Mouse (Mus musculus) neural tube, embryonic 11.5 days (tissue): ENCODE measurements at regions not wholly inside any gene's neighbourhood (a gene's known extent, or its start where the extent isn't known, plus 50 kb on each side); places are given as distances from the start of the nearest gene placed in this dataset.

ENCODE experiments used
- ATAC-seq: fragments of 200-750 bp; cut with Nextera tagmentation; 2 replicates; pipeline ENCODE4 v1.8.0; 2017; ENCODE audit warnings: moderate number of reproducible peaks, mild to moderate bottlenecking, moderate TSS enrichment, moderate library complexity; ENCODE audit not compliant: insufficient read depth, low FRiP score, low TSS enrichment
- DNase-seq: peaks from one replicate; pipeline ENCODE4 v3.0.0-alpha.2; 2015; ENCODE audit warnings: low spot score
- H3K27ac ChIP-seq: fragments of 300-500 bp; sonication (generic); 2 replicates; pipeline ENCODE4 v1.5.1; 2014; ENCODE audit warnings: low read depth, mild to moderate bottlenecking, low read length
- H3K27me3 ChIP-seq: fragments of 300-500 bp; sonication (generic); 2 replicates; pipeline ENCODE4 v1.6.1; 2014; ENCODE audit warnings: mild to moderate bottlenecking, low read length, mixed read lengths; ENCODE audit not compliant: control insufficient read depth, insufficient read depth
- H3K36me3 ChIP-seq: fragments of 300-500 bp; sonication (generic); 2 replicates; pipeline ENCODE4 v1.6.1; 2014; ENCODE audit warnings: mild to moderate bottlenecking, low read length, moderate library complexity, mixed read lengths; ENCODE audit not compliant: control insufficient read depth, insufficient read depth
- H3K4me1 ChIP-seq: fragments of 300-500 bp; sonication (generic); 2 replicates; pipeline ENCODE4 v1.6.1; 2014; ENCODE audit warnings: low read length, mixed read lengths; ENCODE audit not compliant: control insufficient read depth, insufficient read depth
- H3K4me2 ChIP-seq: fragments of 300-500 bp; sonication (generic); 2 replicates; pipeline ENCODE4 v1.6.1; 2014; ENCODE audit warnings: low read depth, mild to moderate bottlenecking, moderate library complexity
- H3K4me3 ChIP-seq: fragments of 300-500 bp; sonication (generic); 2 replicates; pipeline ENCODE4 v1.5.1; 2014; ENCODE audit warnings: low read depth, low read length
- H3K9ac ChIP-seq: fragments of 300-500 bp; sonication (generic); 2 replicates; pipeline ENCODE4 v1.6.1; 2014; ENCODE audit warnings: mild to moderate bottlenecking, low read length
- H3K9me3 ChIP-seq: fragments of 300-500 bp; sonication (generic); 2 replicates; pipeline ENCODE4 v1.6.1; 2016; ENCODE audit warnings: low read length; ENCODE audit not compliant: control insufficient read depth
- WGBS: fragments of 180-500 bp; shearing (Covaris S2); extraction: QIAGEN DNeasy Blood & Tissue Kit; methylation state at CpG from one replicate; pipeline ENCODE4 v1.1.7; 2014; 5-methylcytosine and 5-hydroxymethylcytosine counted together

DNA sequence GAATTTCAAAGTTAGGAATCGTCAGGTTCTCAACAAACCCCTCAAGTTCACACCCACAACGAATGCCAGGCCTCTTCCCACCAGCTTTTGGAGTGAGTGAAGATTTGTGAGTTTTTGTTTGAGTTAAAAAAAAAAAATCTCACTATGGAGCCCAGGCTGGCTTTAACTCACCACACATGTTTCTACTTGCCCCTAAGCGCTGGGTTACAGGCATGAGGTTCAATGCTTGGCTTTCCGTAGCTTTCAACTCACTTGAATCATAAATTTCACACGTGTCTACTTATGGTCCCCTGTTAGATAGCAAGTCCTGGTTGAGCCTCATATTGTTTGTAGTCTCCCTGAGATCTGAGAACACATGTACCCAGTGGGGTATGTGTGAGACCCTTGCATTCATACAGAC, 122.8 kb upstream of the Efna5 start:
- DNase-seq (no peak), ATAC-seq (no peak)
- no peak overlapping the region for H3K4me3 ChIP-seq
- peaks cover 3% of the 10 kb centered on the region; the same call in 1 of the 2 replicates for H3K4me1 ChIP-seq
- H3K9ac ChIP-seq, result no peak overlapping the region
- H3K36me3 ChIP-seq, result no peaks in the 10 kb centered on the region
- no peaks in the 10 kb centered on the region for H3K27me3 ChIP-seq
- H3K27ac ChIP-seq, result no peak overlapping the region
- no peak overlapping the region for H3K4me2 ChIP-seq
- H3K9me3 ChIP-seq, result no peaks in the 10 kb centered on the region
- 70% methylated on average over 5 of the region's 5 CpGs for WGBS

DNA sequence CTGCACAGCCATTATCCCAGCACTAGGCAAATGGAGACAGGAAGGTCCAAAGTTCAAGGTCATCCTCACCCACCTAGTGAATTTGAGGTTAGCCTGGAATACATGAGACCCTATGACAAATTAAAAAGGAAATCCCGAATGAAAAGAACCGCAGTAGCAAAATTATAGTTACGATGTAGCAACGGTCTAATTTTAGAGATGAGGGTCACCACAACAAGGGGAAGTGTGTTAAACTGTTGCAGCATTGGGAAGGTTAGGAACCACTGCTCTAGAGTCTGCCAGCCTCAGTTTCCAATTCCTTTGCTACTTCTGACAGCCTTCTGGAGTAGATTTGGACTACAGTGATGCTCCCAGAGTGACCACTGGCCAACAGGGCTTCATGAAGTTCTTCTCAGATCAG, 121.6 kb upstream of the Efna5 start:
- Histone ChIP-seq H3K4me1 (peaks cover 3% of the 10 kb centered on the region; the same call in 1 of the 2 replicates), H3K9ac (no peak overlapping the region)
- WGBS, result 94% methylated on average over 4 of the region's 4 CpGs

DNA sequence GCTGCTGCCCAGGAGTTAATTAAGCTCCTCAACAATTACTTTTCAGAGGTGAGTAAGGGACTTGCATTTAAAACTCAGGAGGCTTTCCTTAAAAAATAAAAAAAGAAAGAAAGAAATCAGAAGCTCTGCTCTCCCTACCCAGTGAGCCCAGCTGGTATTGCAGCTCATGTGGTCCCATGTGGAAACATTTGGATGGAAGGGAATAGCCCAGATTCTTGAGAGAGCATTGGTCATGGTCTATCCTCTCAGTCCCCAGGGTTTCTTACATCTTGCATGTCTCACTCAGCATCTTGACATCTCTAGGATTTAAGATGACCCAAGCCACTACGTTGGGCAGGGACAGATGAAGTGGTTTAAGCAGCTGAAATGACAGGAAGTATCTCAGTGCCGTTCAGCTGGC, 120.8 kb upstream of the Efna5 start:
- ATAC-seq (no peak), DNase-seq (no peak)
- no peaks in the 10 kb centered on the region for H3K36me3 ChIP-seq
- H3K4me2 ChIP-seq, result no peak overlapping the region
- H3K27me3 ChIP-seq, result no peaks in the 10 kb centered on the region
- H3K4me1 ChIP-seq, result peaks cover 3% of the 10 kb centered on the region; the same call in 1 of the 2 replicates
- no peaks in the 10 kb centered on the region for H3K9me3 ChIP-seq
- H3K9ac ChIP-seq, result no peak overlapping the region
- 38% methylated on average over 2 of the region's 2 CpGs for WGBS
- H3K27ac ChIP-seq, result no peak overlapping the region
- H3K4me3 ChIP-seq, result no peak overlapping the region

More for the DNA sequence above, 121.6 kb upstream of the Efna5 start:
- H3K4me3 ChIP-seq, result no peak overlapping the region
- H3K36me3 ChIP-seq, result no peaks in the 10 kb centered on the region
- no peak overlapping the region for H3K27ac ChIP-seq
- DNase-seq (no peak), ATAC-seq (no peak)
- no peak overlapping the region for H3K4me2 ChIP-seq
- no peaks in the 10 kb centered on the region for H3K9me3 ChIP-seq
- no peaks in the 10 kb centered on the region for H3K27me3 ChIP-seq

DNA sequence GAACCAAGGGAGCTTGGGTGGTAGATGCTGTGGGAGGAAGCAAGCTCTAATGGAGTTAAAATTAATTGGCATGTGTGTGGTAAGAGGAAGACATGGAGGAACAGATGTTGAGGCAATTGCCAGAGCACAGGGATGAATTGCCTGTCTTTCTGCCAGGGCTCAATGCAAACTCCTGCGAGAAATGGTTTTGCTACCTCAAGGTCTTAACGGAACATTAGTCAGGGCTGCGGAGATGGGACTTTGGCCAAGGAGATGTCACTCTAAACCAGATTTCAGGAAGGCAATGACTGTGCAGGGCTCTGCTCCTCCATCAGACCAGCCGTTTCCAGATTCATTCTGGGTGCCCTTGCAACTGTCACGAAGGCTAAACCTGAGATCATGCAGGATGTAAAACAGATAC, 116.6 kb upstream of the Efna5 start:
- Histone ChIP-seq H3K36me3 (no peaks in the 10 kb centered on the region), H3K4me3 (no peak overlapping the region), H3K4me2 (no peak overlapping the region), H3K9ac (no peak overlapping the region), H3K27ac (no peak overlapping the region), H3K27me3 (no peaks in the 10 kb centered on the region), H3K9me3 (no peaks in the 10 kb centered on the region), H3K4me1 (peaks cover 3% of the 10 kb centered on the region; the same call in 1 of the 2 replicates)
- 83% methylated on average over 5 of the region's 5 CpGs for WGBS
- DNase-seq, result no peak
- no peak for ATAC-seq

DNA sequence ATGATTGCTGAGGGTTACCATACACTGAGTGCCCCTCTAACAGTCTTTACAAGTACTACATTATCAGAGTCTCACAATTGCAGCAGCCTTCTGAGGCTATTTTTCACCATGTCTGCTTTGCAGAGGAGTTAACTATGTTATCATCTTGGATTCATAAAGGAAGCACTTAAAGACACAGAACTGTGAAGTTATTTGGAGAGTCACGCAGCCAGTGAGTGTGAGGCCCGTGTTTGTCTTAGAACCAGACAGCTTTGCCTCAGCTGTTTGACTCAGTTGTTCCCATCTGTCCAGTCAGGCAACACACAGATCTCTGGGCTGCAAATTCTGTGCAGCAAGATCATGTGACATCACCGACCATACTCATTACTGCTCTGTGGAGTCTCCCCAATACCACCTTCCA, 114.2 kb upstream of the Efna5 start:
- no peak for ATAC-seq
- Histone ChIP-seq H3K9me3 (no peaks in the 10 kb centered on the region), H3K27ac (no peak overlapping the region), H3K9ac (no peak overlapping the region), H3K27me3 (no peaks in the 10 kb centered on the region), H3K4me3 (no peak overlapping the region), H3K4me1 (peaks cover 3% of the 10 kb centered on the region; the same call in 1 of the 2 replicates), H3K4me2 (no peak overlapping the region), H3K36me3 (no peaks in the 10 kb centered on the region)
- WGBS, result 89% methylated on average over 3 of the region's 3 CpGs
- DNase-seq, result no peak

DNA sequence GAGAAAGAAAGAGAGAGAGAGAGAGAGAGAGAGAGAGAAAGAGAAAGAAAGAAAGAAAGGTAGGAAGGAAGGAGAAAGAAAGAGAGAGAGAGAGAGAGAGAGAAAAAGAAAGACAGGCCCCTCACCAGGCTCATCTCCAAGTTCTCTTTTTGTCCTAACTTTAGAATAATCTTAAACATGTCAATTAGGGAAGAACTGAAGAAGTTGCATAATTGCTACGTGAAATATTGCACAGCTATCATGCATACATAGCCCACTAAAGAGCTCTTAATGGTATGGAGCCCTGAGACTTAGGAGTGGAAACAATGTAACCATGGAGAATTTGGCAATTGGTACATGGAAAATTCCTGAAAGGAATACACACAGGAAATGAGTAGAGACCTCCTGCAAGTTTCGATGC, 111.9 kb upstream of the Efna5 start:
- Histone ChIP-seq H3K4me3 (no peak overlapping the region), H3K9me3 (no peaks in the 10 kb centered on the region), H3K27ac (no peak overlapping the region), H3K4me2 (no peak overlapping the region), H3K36me3 (no peaks in the 10 kb centered on the region), H3K27me3 (no peaks in the 10 kb centered on the region), H3K9ac (no peak overlapping the region), H3K4me1 (no peaks in the 10 kb centered on the region)
- DNase-seq (no peak), ATAC-seq (no peak)
- 88% methylated on average over 2 of the region's 2 CpGs for WGBS

DNA sequence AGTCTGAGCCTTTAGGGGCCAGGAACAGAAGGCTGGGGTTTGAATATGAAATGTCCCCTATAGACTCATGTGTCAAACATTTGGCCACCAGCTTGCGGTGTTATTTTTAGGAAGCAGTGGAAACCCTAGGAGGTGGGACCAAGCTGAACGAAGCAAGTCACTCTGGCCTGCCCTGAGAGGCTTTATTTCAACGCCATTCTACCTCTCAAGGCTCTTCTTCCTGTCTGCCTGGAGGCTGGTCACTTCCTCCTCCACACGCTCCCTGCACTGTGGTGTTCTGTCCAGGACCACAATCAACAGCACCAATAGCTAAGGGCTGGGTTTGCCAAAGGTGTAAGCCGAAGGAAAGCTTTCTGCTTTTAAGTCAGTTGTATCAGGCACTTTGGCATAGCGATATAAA, 105.2 kb upstream of the Efna5 start:
- DNase-seq (no peak), ATAC-seq (no peak)
- 68% methylated on average over 6 of the region's 6 CpGs for WGBS
- Histone ChIP-seq H3K9me3 (no peaks in the 10 kb centered on the region), H3K4me3 (no peak overlapping the region), H3K9ac (no peak overlapping the region), H3K27ac (no peak overlapping the region), H3K27me3 (no peaks in the 10 kb centered on the region), H3K4me2 (no peak overlapping the region), H3K4me1 (peaks cover under 1% of the 10 kb centered on the region; the same call in 1 of the 2 replicates), H3K36me3 (no peaks in the 10 kb centered on the region)

DNA sequence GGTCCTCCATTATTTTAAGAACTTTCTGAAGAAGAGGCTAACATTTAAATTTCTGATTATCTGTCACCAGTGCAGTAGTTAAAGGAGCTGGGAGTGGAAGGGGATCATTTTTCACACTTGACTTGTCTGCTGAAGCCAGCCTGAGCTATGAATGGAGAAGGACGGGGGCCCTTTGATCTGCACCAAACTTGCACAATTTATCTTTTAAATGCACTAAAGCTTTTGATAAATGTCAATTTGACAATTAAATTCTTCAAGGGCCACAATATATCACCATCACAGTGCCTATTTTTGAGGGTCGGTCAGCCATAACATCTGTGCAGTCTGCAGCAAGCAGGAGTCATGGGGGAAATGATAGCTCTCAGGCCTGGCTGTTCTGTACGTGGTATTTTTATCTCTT, 99.2 kb upstream of the Efna5 start:
- Histone ChIP-seq H3K4me2 (no peak overlapping the region), H3K4me3 (no peak overlapping the region), H3K4me1 (peaks cover 11% of the 10 kb centered on the region), H3K9me3 (no peaks in the 10 kb centered on the region), H3K27me3 (no peaks in the 10 kb centered on the region), H3K9ac (no peak overlapping the region), H3K27ac (no peak overlapping the region), H3K36me3 (no peaks in the 10 kb centered on the region)
- DNase-seq (no peak), ATAC-seq (no peak; the same call in 1 of the 2 replicates)
- WGBS, result 19% methylated on average over 3 of the region's 3 CpGs

DNA sequence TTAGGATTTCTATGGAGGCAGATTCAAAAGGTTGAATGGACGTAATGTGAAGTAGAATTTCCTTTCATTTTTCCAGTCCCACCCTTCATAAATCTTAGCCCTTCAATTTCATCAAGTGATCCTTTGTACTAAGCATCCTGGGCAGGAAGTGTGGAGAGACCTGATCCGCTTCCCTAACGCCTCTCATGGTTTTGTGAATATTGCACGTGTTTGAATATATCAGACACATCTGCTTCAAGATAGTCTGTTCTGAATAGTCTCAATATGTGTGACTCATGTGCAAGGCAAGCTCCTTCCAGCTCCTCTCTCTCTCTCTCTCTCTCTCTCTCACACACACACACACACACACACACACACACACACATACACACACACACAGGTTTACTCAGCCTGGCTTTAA, 96.4 kb upstream of the Efna5 start:
- no peak overlapping the region for H3K27ac ChIP-seq
- peaks cover 19% of the 10 kb centered on the region for H3K4me1 ChIP-seq
- no peak overlapping the region for H3K4me3 ChIP-seq
- H3K27me3 ChIP-seq, result no peaks in the 10 kb centered on the region
- H3K9me3 ChIP-seq, result no peaks in the 10 kb centered on the region
- no peaks in the 10 kb centered on the region for H3K36me3 ChIP-seq
- no peak for DNase-seq
- 31% methylated on average over 4 of the region's 4 CpGs for WGBS
- no peak overlapping the region for H3K4me2 ChIP-seq
- ATAC-seq, result no peak
- no peak overlapping the region for H3K9ac ChIP-seq
